14 mouse cellular contexts compared by ENCODE assay signal in the genomic region with DNA sequence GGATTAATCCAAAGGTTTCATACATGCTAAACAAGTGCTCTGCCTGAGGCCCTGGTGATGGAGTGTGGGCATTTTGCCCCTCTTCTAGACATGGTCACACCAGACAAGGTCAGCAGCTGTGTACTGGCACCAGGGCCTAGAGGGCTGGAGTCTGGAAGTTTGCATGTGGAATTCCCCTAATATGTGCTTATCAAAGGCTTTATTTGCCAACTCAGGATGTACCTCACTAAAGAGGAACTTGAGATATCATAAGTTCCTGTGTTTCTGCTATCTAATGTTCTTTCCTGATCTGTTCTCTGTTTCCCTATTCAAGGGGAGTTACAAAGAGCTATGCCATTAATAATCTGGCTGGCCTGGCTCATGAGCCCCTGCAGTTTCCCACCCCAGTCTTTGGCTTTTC. TPM values are rescaled to one million over a fixed set of nuclear protein-coding genes. Genes with fewer than 3 reads are reported as not detected.
"Had no signal": no experiment of that assay in that cellular context is flagged by ENCODE, and none has a peak within 500 bp of the region (broad histone marks: within the 10 kb centered on the region; RNA-seq: fewer than 3 reads in every experiment).

No protein-coding gene starts in this region.

RNA-seq across cellular contexts. Expression of gene Cd55b, which starts 5.9 kb away (rescaled TPM):
- total RNA-seq: layer of hippocampus, adult 8-10 months; left cerebral cortex, postnatal 10 days; left cerebral cortex, postnatal 36 days; monocyte, adult 5-6 weeks had no signal
- polyA plus RNA-seq: kidney, embryonic 15.5 days; limb, embryonic 11.5 days; limb, embryonic 14.5 days; liver, embryonic 11.5 days; midbrain, embryonic 10.5 days; midbrain, embryonic 13.5 days; midbrain, embryonic 16.5 days; myocyte; neural tube, embryonic 13.5 days; urinary bladder, adult 2 months had no signal
